Mouse (Mus musculus): ENCODE results near the gene Cpvl. TPM values are rescaled to one million over a fixed set of nuclear protein-coding genes. Genes with fewer than 3 reads are reported as not detected.

Cpvl gene
- polyA plus RNA-seq, 1 experiment from 2014 or later, result 0.82 TPM

- Histone ChIP-seq H3K27ac (ENCODE audit: low read depth, low read length) (no peak overlapping the region), H3K4me1 (replicated peaks; ENCODE audit: control insufficient read depth, insufficient read depth, low read length) (no peaks in the 10 kb centered on the region), H3K36me3 (ENCODE audit: control insufficient read depth, insufficient read depth) (no peaks in the 10 kb centered on the region), H3K4me3 (ENCODE audit: low read depth, low read length) (no peak overlapping the region), H3K9ac (ENCODE audit: low read depth, low read length) (no peak overlapping the region), H3K9me3 (ENCODE audit: control insufficient read depth) (no peaks in the 10 kb centered on the region), H3K4me2 (replicated peaks; ENCODE audit: low read depth) (no peak overlapping the region), H3K27me3 (replicated peaks; ENCODE audit: control insufficient read depth, insufficient read depth, low read length) (no peaks in the 10 kb centered on the region)
- ATAC-seq, result no peak
- 83% methylated on average over 9 of the region's 9 CpGs for WGBS
- TF ChIP-seq CTCF (IDR thresholded peaks at IDR 0.05; ENCODE audit: low read depth), result no peak
Measured at GRCm38 (mm10) chr6:54010362-54010761, 31.9 kb upstream of the Cpvl start.

- 69% methylated on average over 4 of the region's 4 CpGs for WGBS
- H3K36me3 ChIP-seq (ENCODE audit: control insufficient read depth, insufficient read depth), result no peaks in the 10 kb centered on the region
Measured at GRCm38 (mm10) chr6:54009293-54009692, 30.8 kb upstream of the Cpvl start.

GRCm38 (mm10) chr6:54008448-54009120 lies 30.1 kb upstream of the Cpvl start:
- Histone ChIP-seq H3K4me2 (replicated peaks; ENCODE audit: low read depth) (no peak overlapping the region), H3K27me3 (replicated peaks; ENCODE audit: control insufficient read depth, insufficient read depth, low read length) (no peaks in the 10 kb centered on the region), H3K9ac (ENCODE audit: low read depth, low read length) (no peak overlapping the region), H3K9me3 (ENCODE audit: control insufficient read depth) (no peaks in the 10 kb centered on the region), H3K4me1 (replicated peaks; ENCODE audit: control insufficient read depth, insufficient read depth, low read length) (no peaks in the 10 kb centered on the region), H3K27ac (ENCODE audit: low read depth, low read length) (no peak overlapping the region), H3K4me3 (ENCODE audit: low read depth, low read length) (no peak overlapping the region), H3K36me3 (ENCODE audit: control insufficient read depth, insufficient read depth) (no peaks in the 10 kb centered on the region)
- 79% methylated on average over 16 of the region's 16 CpGs for WGBS
- no peak for TF ChIP-seq CTCF (IDR thresholded peaks at IDR 0.05; ENCODE audit: low read depth)
- ATAC-seq, result no peak

More at GRCm38 (mm10) chr6:54009293-54009692, 30.8 kb upstream of the Cpvl start:
- no peak overlapping the region for H3K4me2 ChIP-seq (replicated peaks; ENCODE audit: low read depth)
- H3K27me3 ChIP-seq (replicated peaks; ENCODE audit: control insufficient read depth, insufficient read depth, low read length), result no peaks in the 10 kb centered on the region
- no peak overlapping the region for H3K9ac ChIP-seq (ENCODE audit: low read depth, low read length)
- H3K4me1 ChIP-seq (replicated peaks; ENCODE audit: control insufficient read depth, insufficient read depth, low read length), result no peaks in the 10 kb centered on the region
- H3K27ac ChIP-seq (ENCODE audit: low read depth, low read length), result no peak overlapping the region
- H3K4me3 ChIP-seq (ENCODE audit: low read depth, low read length), result no peak overlapping the region
- H3K9me3 ChIP-seq (ENCODE audit: control insufficient read depth), result no peaks in the 10 kb centered on the region
- no peak for ATAC-seq
- TF ChIP-seq CTCF (IDR thresholded peaks at IDR 0.05; ENCODE audit: low read depth), result no peak

GRCm38 (mm10) chr6:54005302-54005701 lies 26.8 kb upstream of the Cpvl start:
- Histone ChIP-seq H3K36me3 (ENCODE audit: control insufficient read depth, insufficient read depth) (no peaks in the 10 kb centered on the region), H3K4me1 (replicated peaks; ENCODE audit: control insufficient read depth, insufficient read depth, low read length) (no peaks in the 10 kb centered on the region), H3K9me3 (ENCODE audit: control insufficient read depth) (no peaks in the 10 kb centered on the region), H3K27ac (ENCODE audit: low read depth, low read length) (no peak overlapping the region), H3K27me3 (replicated peaks; ENCODE audit: control insufficient read depth, insufficient read depth, low read length) (no peaks in the 10 kb centered on the region), H3K4me2 (replicated peaks; ENCODE audit: low read depth) (no peak overlapping the region), H3K4me3 (ENCODE audit: low read depth, low read length) (no peak overlapping the region), H3K9ac (ENCODE audit: low read depth, low read length) (no peak overlapping the region)
- 79% methylated on average over 4 of the region's 4 CpGs for WGBS
- ATAC-seq, result no peak
- TF ChIP-seq CTCF (IDR thresholded peaks at IDR 0.05; ENCODE audit: low read depth), result no peak

GRCm38 (mm10) chr6:53996226-53996955 lies 17.9 kb upstream of the Cpvl start:
- Histone ChIP-seq H3K27ac (ENCODE audit: low read depth, low read length) (no peak overlapping the region), H3K4me2 (replicated peaks; ENCODE audit: low read depth) (no peak overlapping the region), H3K9ac (ENCODE audit: low read depth, low read length) (no peak overlapping the region), H3K9me3 (ENCODE audit: control insufficient read depth) (0 out of 2 replicates have a peak, but pooled peaks cover 2% of the 10 kb centered on the region), H3K27me3 (replicated peaks; ENCODE audit: control insufficient read depth, insufficient read depth, low read length) (no peaks in the 10 kb centered on the region), H3K4me3 (ENCODE audit: low read depth, low read length) (no peak overlapping the region), H3K36me3 (ENCODE audit: control insufficient read depth, insufficient read depth) (no peaks in the 10 kb centered on the region), H3K4me1 (replicated peaks; ENCODE audit: control insufficient read depth, insufficient read depth, low read length) (no peaks in the 10 kb centered on the region)
- TF ChIP-seq CTCF (IDR thresholded peaks at IDR 0.05; ENCODE audit: low read depth), result no peak
- ATAC-seq, result no peak
- 78% methylated on average over 3 of the region's 3 CpGs for whole genome bisulfite sequencing

GRCm38 (mm10) chr6:53995519-53995918 lies 17.0 kb upstream of the Cpvl start:
- 35% methylated on average over 4 of the region's 4 CpGs for WGBS
- no peak overlapping the region for H3K27ac ChIP-seq (ENCODE audit: low read depth, low read length)
- no peaks in the 10 kb centered on the region for H3K36me3 ChIP-seq (ENCODE audit: control insufficient read depth, insufficient read depth)
- TF ChIP-seq CTCF (IDR thresholded peaks at IDR 0.05; ENCODE audit: low read depth), result no peak
- no peak overlapping the region for H3K4me2 ChIP-seq (replicated peaks; ENCODE audit: low read depth)
- H3K4me1 ChIP-seq (replicated peaks; ENCODE audit: control insufficient read depth, insufficient read depth, low read length), result no peaks in the 10 kb centered on the region
- no peak overlapping the region for H3K9ac ChIP-seq (ENCODE audit: low read depth, low read length)
- 0 out of 2 replicates have a peak, but pooled peaks cover 2% of the 10 kb centered on the region for H3K9me3 ChIP-seq (ENCODE audit: control insufficient read depth)
- no peaks in the 10 kb centered on the region for H3K27me3 ChIP-seq (replicated peaks; ENCODE audit: control insufficient read depth, insufficient read depth, low read length)
- no peak for ATAC-seq
- H3K4me3 ChIP-seq (ENCODE audit: low read depth, low read length), result no peak overlapping the region
